Mouse (Mus musculus) cerebellum, adult 2 months (tissue): ENCODE measurements at regions not wholly inside any gene's neighbourhood (a gene's known extent, or its start where the extent isn't known, plus 50 kb on each side); places are given as distances from the start of the nearest gene placed in this dataset.

Source experiments
- CTCF ChIP-seq: fragments of 200-500 bp; IDR thresholded peaks from 2 replicates; pipeline ENCODE4 v1.5.1; 2011; ENCODE audit warnings: low read depth, mild to moderate bottlenecking, control low read depth, low read length, moderate library complexity, borderline replicate concordance; ENCODE audit not compliant: insufficient read depth
- POLR2A ChIP-seq: fragments of 200-500 bp; IDR thresholded peaks from 2 replicates; pipeline ENCODE4 v1.6.1; 2011; ENCODE audit warnings: low read length, control low read depth, borderline replicate concordance; ENCODE audit not compliant: insufficient read depth

- TF ChIP-seq CTCF (no peak), POLR2A (no peak)
Measured at GRCm38 (mm10) chr15:31783081-31783480, 181.4 kb downstream of the Fam173b start.
